Mouse (Mus musculus) thymus, postnatal 4 days (tissue): ENCODE results near the gene Zfp655.
"Not testable (repeated sequence)": the region's sequence is repeated elsewhere in the genome, so short reads cannot be mapped to it uniquely, and the experiment has no call there.

Source experiments
- DNase-seq: peaks from one replicate; pipeline ENCODE4 v3.0.0; 2021

Zfp655 gene

DNA sequence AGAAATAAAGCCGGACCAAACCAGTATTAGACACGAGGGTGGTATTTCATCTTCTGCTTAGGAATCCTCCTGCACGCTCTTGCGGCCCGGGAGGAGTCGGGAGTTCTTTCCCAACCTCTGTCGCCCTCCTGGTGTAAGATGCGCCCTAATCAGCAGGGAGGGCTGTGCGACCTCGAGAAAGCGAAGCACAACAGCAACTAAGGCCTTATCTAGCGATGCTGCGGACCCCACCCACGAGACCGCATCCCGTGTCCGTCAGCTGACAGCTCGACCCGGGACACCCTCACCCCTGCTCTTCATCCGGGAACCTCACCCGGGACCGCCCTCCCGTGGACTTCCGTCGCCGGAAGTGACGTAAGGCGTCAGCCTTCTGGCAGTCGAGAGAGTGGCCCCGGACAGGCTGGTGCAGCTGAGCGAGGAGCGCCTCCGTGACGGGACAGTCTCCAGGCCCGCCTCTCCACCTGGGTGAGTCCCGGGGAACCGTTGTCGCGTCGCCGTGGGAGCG, at the start of gene Zfp655:
Gene Zfp655 (plus strand): TSS at position 349 of the 505 bp plus-strand sequence.
- peak; percentile 96 for DNase-seq

DNA sequence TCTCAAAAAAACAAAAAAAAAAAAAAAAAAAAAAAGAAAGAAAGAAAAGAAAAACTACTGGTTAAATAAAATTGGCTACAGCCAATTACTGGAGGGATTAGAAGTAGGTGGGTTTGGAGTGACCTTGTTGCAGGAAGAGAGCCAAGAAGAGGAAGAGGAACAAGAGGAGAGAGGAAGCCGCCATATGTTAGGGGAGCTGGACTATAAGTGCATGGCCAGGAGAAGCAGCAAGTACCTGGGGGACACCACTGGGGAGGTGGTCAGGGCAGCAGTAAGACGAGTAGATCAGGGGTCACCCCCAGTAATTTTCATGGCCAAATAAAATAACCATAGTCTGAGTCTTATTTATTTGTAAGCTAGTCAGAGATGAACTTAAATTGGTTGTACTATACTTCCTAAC, 46.3 kb upstream of the Zfp655 start:
- DNase-seq, result no peak

DNA sequence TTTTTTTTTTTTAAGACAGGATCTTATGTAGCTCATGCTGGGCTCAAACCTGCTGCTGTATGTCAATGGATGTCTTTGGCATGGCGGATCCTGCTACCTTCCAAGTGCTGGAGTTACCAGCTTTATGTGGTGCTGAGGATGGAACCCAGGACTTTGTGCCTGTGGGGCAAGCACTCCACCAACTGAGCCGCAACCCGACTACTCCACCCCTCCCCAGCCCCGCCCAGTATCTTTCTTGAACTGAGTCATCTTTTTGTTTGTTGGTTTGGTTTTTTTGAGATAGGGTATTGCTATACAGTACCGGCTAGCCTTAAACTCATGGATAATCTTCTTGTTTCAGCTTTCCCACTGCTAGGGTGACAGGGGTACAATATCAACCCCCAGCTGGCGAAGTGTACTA, 42.1 kb upstream of the Zfp655 start:
- DNase-seq, result no peak

DNA sequence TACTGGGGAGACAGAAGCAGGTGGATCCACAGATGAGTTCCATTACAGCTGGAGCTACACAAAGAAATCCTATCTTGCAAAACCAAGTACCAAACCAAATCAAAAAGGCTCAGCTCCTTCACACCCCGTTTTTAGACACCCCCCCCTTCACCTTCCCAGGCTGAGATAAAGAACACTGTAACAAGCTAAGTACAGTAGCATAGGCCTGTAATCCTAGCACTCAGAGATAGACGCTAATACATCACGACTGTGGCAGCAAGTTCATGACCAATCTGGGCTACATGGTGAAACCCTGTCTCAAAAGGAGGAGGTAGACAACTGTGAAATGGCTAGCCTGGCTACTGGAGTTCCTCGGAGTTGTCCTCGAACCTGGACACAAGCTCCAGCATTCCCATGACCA, 41.1 kb upstream of the Zfp655 start:
- no peak for DNase-seq

- DNase-seq, result peak; percentile 90
Measured at GRCm38 (mm10) chr5:145190875-145191798, 40.4 kb upstream of the Zfp655 start.

DNA sequence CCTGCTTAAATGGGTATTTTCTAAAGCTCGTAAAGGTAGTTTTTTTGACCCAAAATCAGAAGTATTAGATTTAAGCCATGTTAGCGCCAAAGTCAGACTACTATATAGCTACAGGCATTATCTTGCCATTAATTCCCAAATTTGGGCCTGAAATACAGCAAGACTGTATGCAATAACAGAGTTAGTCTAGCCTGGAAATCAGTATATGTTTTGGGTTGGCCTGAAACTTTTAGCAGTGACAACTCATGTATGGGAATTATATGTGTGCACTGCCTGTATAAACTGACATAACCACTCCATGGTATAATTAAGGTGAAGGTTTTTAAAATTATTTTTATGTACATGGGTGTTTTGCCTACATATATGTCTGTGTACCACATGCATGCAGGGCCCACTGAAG, 39.6 kb upstream of the Zfp655 start, which contains the start of gene Atp5j2:
Gene Atp5j2 (minus strand): TSS at position 101 of the 400 bp plus-strand sequence.
- DNase-seq, result no peak

DNA sequence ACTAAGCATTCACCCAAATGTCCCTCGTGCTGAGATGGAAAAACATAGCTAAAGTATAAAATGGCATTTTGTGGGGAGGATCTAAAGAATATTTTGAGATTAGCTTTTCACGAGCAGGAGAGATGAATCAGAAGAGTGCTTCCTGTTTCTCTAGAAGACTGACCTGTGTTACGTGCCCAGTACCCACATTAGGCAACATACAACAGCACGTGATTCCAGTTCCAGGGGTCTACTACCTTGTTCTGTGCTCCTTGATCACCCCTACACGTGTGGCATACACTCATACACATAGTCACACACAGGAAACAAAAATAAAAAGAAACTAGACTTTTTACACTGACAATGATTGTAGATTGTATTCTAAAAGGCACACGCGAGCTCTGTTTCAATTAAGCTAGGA, 31.1 kb upstream of the Zfp655 start:
- no peak for DNase-seq

GRCm38 (mm10) chr5:145201321-145201991, 30.1 kb upstream of the Zfp655 start, which contains the start of gene Zkscan14:
Gene Zkscan14 (minus strand): TSS chr5:145201868.
- DNase-seq, result peak; percentile 79

DNA sequence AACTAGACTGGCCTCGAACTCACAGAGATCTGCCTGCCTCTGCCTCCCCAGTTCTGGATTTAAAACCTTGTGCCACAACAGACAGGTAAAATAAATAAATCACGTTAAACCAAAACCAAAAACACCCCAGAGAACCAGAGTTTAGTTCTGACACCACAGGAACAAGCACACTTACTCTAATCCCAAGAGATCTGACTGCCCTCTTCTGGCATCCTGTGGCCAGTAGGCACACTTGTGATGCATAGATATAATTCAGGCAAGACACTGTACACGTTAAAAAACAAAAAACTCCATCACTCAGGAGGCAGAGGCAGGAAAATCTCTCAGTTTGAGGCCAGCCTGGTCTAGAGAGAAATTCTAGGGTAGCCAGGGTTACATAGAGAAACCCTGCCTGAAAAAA, 29.1 kb upstream of the Zfp655 start:
- no peak for DNase-seq

- peak; percentile 97 for DNase-seq
Measured at GRCm38 (mm10) chr5:145203936-145204691, 27.4 kb upstream of the Zfp655 start, which contains the start of gene Zkscan5. Gene Zkscan5 (plus strand): TSS chr5:145204562.

DNA sequence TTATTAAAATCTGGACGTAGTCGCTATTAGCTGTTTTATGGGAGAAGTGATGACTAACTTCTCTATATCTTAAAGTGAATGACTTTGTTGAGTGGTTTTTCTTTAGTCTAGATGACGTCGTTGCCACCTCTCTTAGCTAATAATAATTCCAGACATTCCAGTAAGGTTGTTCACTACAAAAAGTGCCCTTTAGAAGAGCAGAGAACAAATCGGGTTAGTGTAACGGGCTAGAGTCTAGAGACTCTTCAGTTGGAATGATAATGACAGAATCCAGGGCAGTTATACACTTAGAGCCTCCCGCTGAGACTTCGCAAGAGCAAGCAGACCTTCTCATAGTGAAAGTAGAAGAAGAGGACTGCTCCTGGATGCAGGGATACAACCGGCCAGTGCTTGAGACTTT, 26.5 kb upstream of the Zfp655 start:
- no peak for DNase-seq

- no peak for DNase-seq
Measured at GRCm38 (mm10) chr5:145207385-145207784, 24.1 kb upstream of the Zfp655 start.

DNA sequence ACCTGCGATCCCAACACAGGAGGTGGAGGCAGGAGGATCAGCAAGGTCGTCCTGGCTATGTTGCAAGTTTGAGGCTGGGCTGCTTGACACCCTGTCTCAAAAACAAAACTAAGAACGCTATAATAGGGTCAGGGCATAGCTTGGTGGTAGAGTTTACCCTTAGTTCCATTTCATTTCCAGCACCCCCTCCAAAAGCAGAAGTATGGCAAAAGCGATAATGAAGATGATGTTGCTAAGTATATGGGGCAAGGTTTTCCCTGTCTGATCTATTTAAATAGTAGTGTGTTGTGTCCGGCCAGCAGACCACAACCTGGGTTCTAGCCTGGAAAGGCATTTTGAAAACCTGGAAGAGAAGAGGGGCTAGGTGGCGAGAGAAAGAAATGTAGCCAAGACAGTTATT, 23.6 kb upstream of the Zfp655 start:
- no peak for DNase-seq

- not testable (repeated sequence) for DNase-seq
Measured at GRCm38 (mm10) chr5:145208391-145208790, 23.1 kb upstream of the Zfp655 start.

DNA sequence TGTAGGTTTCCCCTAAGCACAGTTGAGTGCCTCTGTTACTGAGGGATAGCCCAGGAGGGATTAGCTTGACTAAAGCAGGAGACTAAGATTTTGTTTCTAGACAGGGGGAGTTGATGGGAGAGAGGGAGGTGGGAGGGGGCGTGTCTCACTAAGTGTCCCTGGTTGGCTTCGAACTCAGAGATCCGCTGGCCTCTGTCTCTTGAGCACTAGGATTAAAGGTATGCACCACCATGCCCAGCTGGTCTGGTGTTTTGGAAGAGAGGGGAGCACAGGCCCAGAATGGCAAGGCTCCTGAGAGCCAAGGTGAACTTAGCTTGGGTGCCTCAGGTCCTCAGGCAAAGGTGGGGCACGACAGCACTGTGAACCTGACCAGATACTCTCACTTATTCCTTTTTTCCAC, 20.2 kb upstream of the Zfp655 start:
- no peak for DNase-seq

DNA sequence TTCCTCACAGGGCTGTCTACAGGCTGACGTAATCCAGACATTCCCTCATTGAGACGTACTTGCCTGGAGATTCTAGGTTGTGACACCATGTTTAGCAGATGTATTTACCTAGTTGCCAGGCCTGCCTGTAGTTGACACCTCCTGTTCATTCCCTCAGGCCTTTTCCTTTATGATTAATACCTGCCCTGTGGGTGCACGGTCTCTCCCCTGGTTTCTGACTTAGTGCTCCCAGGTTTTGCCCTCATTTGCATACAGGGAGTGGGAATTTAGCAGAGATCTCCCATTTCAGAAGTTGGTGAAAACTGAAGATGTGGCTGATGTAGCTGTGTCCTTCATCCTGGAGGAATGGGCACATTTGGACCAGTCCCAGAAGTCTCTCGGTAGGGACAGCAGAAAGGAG, 19.3 kb upstream of the Zfp655 start:
- no peak for DNase-seq

- DNase-seq, result no peak
Measured at GRCm38 (mm10) chr5:145213505-145213904, 18.0 kb upstream of the Zfp655 start.

GRCm38 (mm10) chr5:145214679-145215078, 16.8 kb upstream of the Zfp655 start:
- DNase-seq, result no peak

- DNase-seq, result no peak
Measured at GRCm38 (mm10) chr5:145217746-145218145, 13.8 kb upstream of the Zfp655 start.

- no peak for DNase-seq
Measured at GRCm38 (mm10) chr5:145218206-145218605, 13.3 kb upstream of the Zfp655 start.

GRCm38 (mm10) chr5:145218671-145219070, 12.8 kb upstream of the Zfp655 start:
- DNase-seq, result no peak

GRCm38 (mm10) chr5:145219981-145220380, 11.5 kb upstream of the Zfp655 start:
- no peak for DNase-seq

DNA sequence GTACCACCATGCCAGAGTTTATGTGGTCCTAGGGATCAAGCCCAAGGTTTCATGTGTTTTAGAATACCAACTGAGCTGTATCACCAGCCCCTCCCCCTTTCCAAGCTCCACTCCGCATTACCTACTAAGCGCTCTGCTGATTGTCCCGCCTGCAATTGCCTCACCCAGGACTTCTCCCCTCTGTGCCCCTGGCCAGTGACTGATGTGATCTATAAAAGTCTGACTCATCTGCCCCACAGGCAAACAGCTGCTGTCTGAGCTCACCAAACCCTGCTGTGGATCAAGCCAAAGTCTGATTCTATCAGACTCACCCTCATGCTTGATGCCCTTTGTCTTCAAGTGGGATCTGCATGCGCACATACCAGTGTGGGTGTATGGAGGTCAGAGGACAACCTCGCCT, 8.7 kb upstream of the Zfp655 start:
- DNase-seq, result no peak
